Comparison of ENCODE assay signal across 8 mouse cellular contexts in the genomic region with DNA sequence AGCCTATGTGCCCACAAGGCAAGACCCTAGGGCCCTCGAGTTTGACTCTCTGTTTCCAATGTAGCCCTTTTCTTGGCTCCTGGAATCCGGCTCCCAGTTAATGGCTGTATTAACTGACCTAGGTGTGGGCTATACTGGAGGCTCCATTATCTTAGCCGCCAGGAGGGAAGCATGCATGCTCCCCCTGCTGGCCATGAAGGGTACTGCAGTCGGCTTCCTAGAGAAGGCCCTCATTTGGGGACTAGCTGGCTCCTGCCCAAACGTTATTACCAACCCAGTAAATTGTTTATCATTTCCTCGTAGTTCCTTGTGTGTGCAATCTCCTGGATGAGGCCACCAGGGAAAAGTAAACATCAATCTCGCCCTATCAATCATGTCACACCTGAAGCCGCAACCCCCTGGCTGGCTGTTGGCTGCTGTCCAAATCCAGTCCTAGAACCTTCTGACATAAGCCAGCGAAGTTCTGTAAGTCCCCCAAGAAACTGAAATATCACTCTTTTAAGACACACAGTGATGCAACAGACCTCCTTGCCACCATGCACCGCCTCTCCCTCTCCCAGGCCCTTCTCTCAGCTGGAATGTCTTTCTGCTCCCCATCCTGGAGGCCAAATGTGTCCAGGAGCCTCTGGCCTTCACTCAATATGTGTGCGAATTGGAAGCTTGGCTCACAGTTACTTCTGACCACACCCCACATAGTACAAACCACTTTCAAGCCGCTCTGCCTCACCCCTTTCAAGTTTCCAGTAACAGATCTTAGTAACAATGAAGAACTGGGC. TPM values are rescaled to one million over a fixed set of nuclear protein-coding genes. Genes with fewer than 3 reads are reported as not detected.
DNase-seq lines count a peak whose midpoint lies in the region; ATAC-seq and TF ChIP-seq lines count a peak whose summit lies in the region.

No protein-coding gene starts in this region.

- H3K9me3 ChIP-seq in intestine, postnatal 0 days (ENCODE audit: control insufficient read depth), result no peaks in the 10 kb centered on the region
- no peaks in the 10 kb centered on the region for H3K9me3 ChIP-seq in liver, embryonic 13.5 days (replicated peaks)
- no peaks in the 10 kb centered on the region for H3K9me3 ChIP-seq in neural tube, embryonic 14.5 days (ENCODE audit: control insufficient read depth, low read length)

- no peaks in the 10 kb centered on the region for H3K36me3 ChIP-seq in intestine, postnatal 0 days (ENCODE audit: control insufficient read depth, insufficient read depth)
- H3K36me3 ChIP-seq in liver, embryonic 13.5 days, result no peaks in the 10 kb centered on the region
- H3K36me3 ChIP-seq in neural tube, embryonic 14.5 days (ENCODE audit: control insufficient read depth, insufficient read depth, low read length), result no peaks in the 10 kb centered on the region

- peak; percentile 74 for DNase-seq in 3T3-L1 (ENCODE audit: low read depth, low spot score)
- peak; percentile 27 for DNase-seq in Muller cell, postnatal 12 days (ENCODE audit: inconsistent ontology term)
- peak; percentile 40 for DNase-seq in cerebellum, adult 9-11 months
- peak; percentile 56 to 60 for DNase-seq in frontal cortex, postnatal 36 days (ENCODE audit: low spot score in 2 of 2)
- DNase-seq in liver, embryonic 13.5 days, result peak; percentile 31
- peak; percentile 27 to 37 for DNase-seq in thymus, postnatal 36 days

- peaks cover 10% of the 10 kb centered on the region; the same call in 1 of the 2 replicates for H3K27me3 ChIP-seq in intestine, postnatal 0 days (replicated peaks; ENCODE audit: control insufficient read depth, insufficient read depth, low read length)
- peaks cover 2% of the 10 kb centered on the region; the same call in 1 of the 2 replicates for H3K27me3 ChIP-seq in liver, embryonic 13.5 days
- no peaks in the 10 kb centered on the region for H3K27me3 ChIP-seq in neural tube, embryonic 14.5 days (ENCODE audit: control insufficient read depth, insufficient read depth, low read length)

- H3K27ac ChIP-seq in intestine, postnatal 0 days (ENCODE audit: low read depth, low read length), result no peak overlapping the region
- H3K27ac ChIP-seq in liver, embryonic 13.5 days, result no peak overlapping the region
- no peak overlapping the region for H3K27ac ChIP-seq in neural tube, embryonic 14.5 days (ENCODE audit: low read depth, low read length)

- no peaks in the 10 kb centered on the region for H3K4me1 ChIP-seq in intestine, postnatal 0 days (replicated peaks; ENCODE audit: control insufficient read depth, insufficient read depth, low read length)
- no peaks in the 10 kb centered on the region for H3K4me1 ChIP-seq in liver, embryonic 13.5 days (replicated peaks)
- no peaks in the 10 kb centered on the region for H3K4me1 ChIP-seq in neural tube, embryonic 14.5 days (ENCODE audit: control insufficient read depth, insufficient read depth, low read length)

- no peak overlapping the region for H3K9ac ChIP-seq in intestine, postnatal 0 days (ENCODE audit: low read depth, low read length)
- H3K9ac ChIP-seq in liver, embryonic 13.5 days, result no peak overlapping the region
- no peak overlapping the region for H3K9ac ChIP-seq in neural tube, embryonic 14.5 days (replicated peaks; ENCODE audit: low read depth, low read length)

- peak; percentile 90 for ATAC-seq in intestine, postnatal 0 days
- ATAC-seq in liver, embryonic 13.5 days (ENCODE audit: low read depth), result no peak
- peak; percentile 63; the same call in 1 of the 2 replicates for ATAC-seq in neural tube, embryonic 14.5 days (ENCODE audit: low read depth)

- H3K4me2 ChIP-seq in intestine, postnatal 0 days (replicated peaks; ENCODE audit: low read depth), result no peak overlapping the region
- no peak overlapping the region for H3K4me2 ChIP-seq in liver, embryonic 13.5 days
- no peak overlapping the region for H3K4me2 ChIP-seq in neural tube, embryonic 14.5 days (ENCODE audit: low read depth, low read length)

- TF ChIP-seq CTCF in intestine, postnatal 0 days (IDR thresholded peaks at IDR 0.05; ENCODE audit: low read depth), result peak; percentile 95

- 18% methylated on average over 12 of the region's 12 CpGs for WGBS in intestine, postnatal 0 days
- 29% methylated on average over 12 of the region's 12 CpGs for WGBS in liver, embryonic 13.5 days (ENCODE audit: insufficient replicate concordance)
- WGBS in neural tube, embryonic 14.5 days, result 39% methylated on average over 12 of the region's 12 CpGs

- H3K4me3 ChIP-seq in intestine, postnatal 0 days (ENCODE audit: low read depth, low read length), result no peak overlapping the region
- no peak overlapping the region for H3K4me3 ChIP-seq in liver, embryonic 13.5 days (replicated peaks)
- H3K4me3 ChIP-seq in neural tube, embryonic 14.5 days (ENCODE audit: low read depth, low read length), result no peak overlapping the region

RNA-seq across cellular contexts. Expression of a gene that starts 7.6 kb away (rescaled TPM):
- polyA plus RNA-seq in intestine, postnatal 0 days (2015; fragmentation: Nextera tagmentation; extraction: Ambion mirVana), result 9.7 and 10.5 TPM in 2 replicates
- polyA plus RNA-seq in liver, embryonic 13.5 days (2015; fragmentation: Nextera tagmentation; extraction: Ambion mirVana), result 3.1 and 4.0 TPM in 2 replicates
- polyA plus RNA-seq in neural tube, embryonic 14.5 days (2014; fragmentation: Nextera tagmentation; extraction: Ambion mirVana), result 33.1 and 37.0 TPM in 2 replicates
